Mouse (Mus musculus) G1E (cell line): ENCODE results near the gene Slc44a1. TPM values are rescaled to one million over a fixed set of nuclear protein-coding genes. Genes with fewer than 3 reads are reported as not detected.

Experiments used
- ATAC-seq: 2 replicates; pipeline ENCODE4 v1.8.0; 2016; ENCODE audit warnings: mild to moderate bottlenecking; ENCODE audit not compliant: insufficient number of reproducible peaks, poor library complexity, low FRiP score, severe bottlenecking; ENCODE audit errors: extremely low read depth
- DNase-seq: peaks from one replicate; pipeline ENCODE4 v3.0.0; 2012; ENCODE audit warnings: low spot score
- H3K27me3 ChIP-seq: 2 replicates; pipeline ENCODE4 v1.6.1; 2012; ENCODE audit warnings: mild to moderate bottlenecking, low read length, inconsistent platforms; ENCODE audit not compliant: insufficient read depth
- H3K36me3 ChIP-seq: replicated peaks from 2 replicates; pipeline ENCODE3; 2012; ENCODE audit warnings: mild to moderate bottlenecking, inconsistent platforms
- H3K4me1 ChIP-seq: 2 replicates; pipeline ENCODE4 v1.6.1; 2012; ENCODE audit warnings: low read depth, low read length, inconsistent platforms, mixed read lengths; ENCODE audit not compliant: insufficient read depth
- H3K4me3 ChIP-seq: 2 replicates; pipeline ENCODE4 v1.5.1; 2012; ENCODE audit warnings: low read depth, mild to moderate bottlenecking, inconsistent platforms, low read length, moderate library complexity, mixed read lengths
- H3K9me3 ChIP-seq: replicated peaks from 2 replicates; pipeline ENCODE4 v1.6.1; 2012; ENCODE audit warnings: inconsistent platforms
- CTCF ChIP-seq: IDR thresholded peaks from 2 replicates; pipeline ENCODE4 v1.5.1; 2012; ENCODE audit warnings: low read depth, low read length, inconsistent platforms, mixed read lengths
- GATA1 ChIP-seq: IDR thresholded peaks from 2 replicates; pipeline ENCODE4 v1.6.1; 2012; ENCODE audit warnings: borderline replicate concordance, low read length, inconsistent platforms, mixed read lengths
- GATA2 ChIP-seq: IDR thresholded peaks from 2 replicates; pipeline ENCODE4 v1.6.1; 2012; ENCODE audit warnings: low read depth, low read length, inconsistent platforms, borderline replicate concordance
- POLR2AphosphoS5 ChIP-seq: IDR thresholded peaks from 2 replicates; pipeline ENCODE4 v1.6.1; 2012; ENCODE audit warnings: low read depth, low read length, inconsistent platforms; ENCODE audit not compliant: insufficient replicate concordance
- TAL1 ChIP-seq: conservative IDR thresholded peaks from 2 replicates; pipeline ENCODE4 v1.6.1; 2012; ENCODE audit warnings: low read depth, low read length, inconsistent platforms, mixed read lengths
- polyA plus RNA-seq: library from polyadenylated mRNA; stranded (reverse); fragments of >175 nt; gene quantifications from 2 replicates; pipeline ENCODE4 v1.2.3, GENCODE M21; 2012
- total RNA-seq, 2 experiments: library from RNA; stranded (forward) in 1 of 2; stranded (reverse) in 1 of 2; fragments of 200-1000 nt in 1 of 2; fragments of >200 nt in 1 of 2; fragmentation: Nextera tagmentation in 1 of 2; gene quantifications; 2 replicates each; pipeline ENCODE4 v1.2.3; 2014 to 2017

The Slc44a1 gene
- total and polyA plus RNA-seq, 3 experiments: 5.2 to 44.7 (median 14.4) TPM

DNA sequence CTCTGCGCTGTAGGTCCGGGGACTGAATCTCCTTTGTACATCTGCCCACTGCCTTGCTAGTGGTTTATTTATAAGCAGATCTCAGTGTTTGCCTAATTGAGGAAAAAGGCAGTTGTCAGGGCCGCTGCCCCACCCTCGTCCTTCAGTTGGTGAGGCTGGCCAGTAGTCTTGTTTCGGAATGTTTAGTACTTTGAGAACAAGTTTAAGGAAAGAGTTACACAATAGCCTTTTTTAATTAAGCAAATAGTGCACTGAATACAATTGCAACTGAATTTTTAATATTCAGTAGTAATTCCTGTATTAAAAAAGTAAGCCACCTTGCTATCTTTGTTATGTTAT, 191.8 kb downstream of the Slc44a1 start:
- Histone ChIP-seq H3K4me1 (no peaks in the 10 kb centered on the region), H3K4me3 (no peak overlapping the region), H3K27me3 (peaks cover 13% of the 10 kb centered on the region), H3K9me3 (no peaks in the 10 kb centered on the region), H3K36me3 (no peaks in the 10 kb centered on the region)
- no peak for TF ChIP-seq TAL1
- TF ChIP-seq GATA2: no peak
- TF ChIP-seq POLR2AphosphoS5: no peak
- TF ChIP-seq CTCF: no peak
- no peak for TF ChIP-seq GATA1
- ATAC-seq (no peak), DNase-seq (no peak)

DNA sequence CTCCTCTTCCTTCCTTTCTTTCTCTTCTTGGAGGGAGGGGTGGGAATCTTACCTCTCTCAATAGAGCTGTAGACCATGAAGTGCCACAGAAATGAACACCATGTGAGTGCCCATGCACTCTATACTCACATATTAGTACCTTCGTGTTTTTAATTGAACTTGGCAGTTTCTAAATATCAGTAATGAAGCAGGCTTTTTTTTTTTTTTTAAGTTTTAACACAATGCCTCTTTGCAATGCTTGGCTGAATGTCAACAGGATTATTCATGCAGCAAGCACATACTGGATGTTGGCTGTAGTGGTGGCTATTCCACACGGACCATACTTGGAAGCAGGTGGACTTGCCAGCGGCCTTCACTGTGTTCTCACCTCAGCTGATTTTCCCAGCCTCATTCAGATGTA, 195.1 kb downstream of the Slc44a1 start:
- no peaks in the 10 kb centered on the region for H3K9me3 ChIP-seq
- ATAC-seq: no peak
- no peaks in the 10 kb centered on the region for H3K36me3 ChIP-seq
- no peaks in the 10 kb centered on the region for H3K4me1 ChIP-seq
- no peak overlapping the region for H3K4me3 ChIP-seq
- TF ChIP-seq GATA2 (no peak), CTCF (no peak), GATA1 (no peak), POLR2AphosphoS5 (no peak), TAL1 (no peak)
- DNase-seq: no peak
- peaks cover 9% of the 10 kb centered on the region for H3K27me3 ChIP-seq

- ATAC-seq: no peak
- TF ChIP-seq GATA1 (no peak), TAL1 (no peak), CTCF (no peak), GATA2 (no peak), POLR2AphosphoS5 (no peak)
- Histone ChIP-seq H3K4me1 (no peaks in the 10 kb centered on the region), H3K9me3 (no peaks in the 10 kb centered on the region), H3K27me3 (no peaks in the 10 kb centered on the region; the same call in none of the 2 replicates), H3K36me3 (no peaks in the 10 kb centered on the region), H3K4me3 (no peak overlapping the region)
- no peak for DNase-seq
These were observed 197.2 kb downstream of the Slc44a1 start for GRCm38 (mm10) chr4:53637269-53637909.

DNA sequence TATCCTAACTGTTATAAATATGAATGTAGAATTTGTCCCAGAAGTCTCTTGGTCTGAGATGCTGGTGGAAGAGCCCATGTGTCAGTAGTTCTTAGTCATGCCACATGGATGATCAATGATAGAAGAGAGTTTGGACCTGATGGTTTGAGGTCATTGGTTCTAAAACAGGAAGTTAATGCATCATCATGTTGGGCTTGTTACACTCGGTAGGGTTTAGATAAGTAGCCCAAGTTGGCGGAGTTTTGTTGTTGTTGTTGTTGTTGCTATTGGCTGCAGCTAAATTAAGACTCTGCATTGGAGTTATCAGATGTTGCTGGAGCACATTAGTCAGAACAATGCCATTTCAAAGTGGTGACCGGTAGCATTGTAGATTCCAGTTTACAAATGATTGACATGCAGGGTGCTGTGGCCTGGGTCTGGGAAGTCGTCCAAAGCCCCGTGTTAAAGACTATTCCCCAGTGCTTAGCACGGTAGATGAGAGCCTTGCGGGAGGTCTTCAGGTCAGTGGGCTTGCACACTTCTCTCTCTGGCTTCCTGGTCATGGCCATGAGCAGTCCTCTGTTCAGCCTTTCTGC, 198.4 kb downstream of the Slc44a1 start:
- H3K4me3 ChIP-seq: no peak overlapping the region
- no peaks in the 10 kb centered on the region for H3K9me3 ChIP-seq
- no peaks in the 10 kb centered on the region; the same call in 1 of the 2 replicates for H3K27me3 ChIP-seq
- TF ChIP-seq GATA2 (no peak), GATA1 (no peak), CTCF (no peak), POLR2AphosphoS5 (no peak), TAL1 (no peak)
- no peak for DNase-seq
- ATAC-seq: no peak
- H3K4me1 ChIP-seq: no peaks in the 10 kb centered on the region
- no peaks in the 10 kb centered on the region for H3K36me3 ChIP-seq

DNA sequence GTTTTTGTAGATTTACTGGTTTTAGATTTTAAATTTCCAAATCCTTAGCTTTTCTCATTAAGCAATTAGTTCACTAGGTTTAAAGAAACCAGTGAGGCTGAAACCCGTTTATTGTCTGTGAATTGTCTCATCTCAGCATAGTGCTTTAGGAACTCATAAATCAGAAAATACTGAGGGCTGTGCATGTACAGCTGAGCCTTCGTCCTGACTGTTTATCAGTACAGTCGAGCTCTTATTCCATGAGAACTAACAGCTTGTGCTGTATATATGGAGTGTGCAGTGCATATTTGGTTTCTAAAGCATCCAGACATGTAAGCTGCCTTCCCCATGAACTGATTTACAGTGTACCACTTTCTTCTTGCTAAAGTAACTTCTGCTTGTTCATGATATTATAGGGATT, 217.8 kb downstream of the Slc44a1 start:
- TF ChIP-seq POLR2AphosphoS5: no peak
- TF ChIP-seq GATA2: no peak
- no peak for TF ChIP-seq CTCF
- no peak for TF ChIP-seq TAL1
- TF ChIP-seq GATA1: no peak
- H3K4me3 ChIP-seq: no peak overlapping the region

DNA sequence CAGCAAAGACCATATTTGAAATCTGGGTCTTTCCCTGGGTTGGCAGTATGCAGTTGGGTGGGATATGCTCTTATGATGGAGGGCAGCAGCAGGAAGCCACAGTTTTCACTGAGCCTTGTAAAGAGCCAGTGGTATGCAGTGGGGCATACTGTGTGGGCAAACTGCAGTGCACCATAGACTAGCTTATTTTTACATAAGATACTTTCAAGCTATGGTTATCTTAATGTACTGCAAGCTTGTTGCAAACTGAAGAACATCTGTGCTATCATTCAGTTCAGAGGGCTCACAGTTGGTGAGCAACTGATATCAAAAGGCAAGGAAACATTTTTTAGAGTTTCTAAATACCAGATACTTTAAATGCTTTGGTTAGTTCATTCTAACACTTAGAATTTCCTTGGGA, 220.5 kb downstream of the Slc44a1 start:
- ATAC-seq (no peak), DNase-seq (no peak)
- H3K27me3 ChIP-seq: 0 out of 2 replicates have a peak, but pooled peaks cover 2% of the 10 kb centered on the region
- no peak for TF ChIP-seq CTCF
- TF ChIP-seq GATA1: no peak
- no peak for TF ChIP-seq TAL1
- TF ChIP-seq POLR2AphosphoS5: no peak
- no peak for TF ChIP-seq GATA2
- H3K4me3 ChIP-seq: no peak overlapping the region
- H3K36me3 ChIP-seq: no peaks in the 10 kb centered on the region
- no peaks in the 10 kb centered on the region for H3K4me1 ChIP-seq
- no peaks in the 10 kb centered on the region for H3K9me3 ChIP-seq

More for the DNA sequence above, 217.8 kb downstream of the Slc44a1 start:
- H3K4me1 ChIP-seq: no peaks in the 10 kb centered on the region
- no peaks in the 10 kb centered on the region for H3K36me3 ChIP-seq
- DNase-seq (no peak), ATAC-seq (no peak)
- no peaks in the 10 kb centered on the region for H3K9me3 ChIP-seq
- H3K27me3 ChIP-seq: peaks cover 7% of the 10 kb centered on the region; the same call in 1 of the 2 replicates

Other genes with a start within 250 kb of the Slc44a1 start
- 1.7 TPM in 1 of 2 replicates, not detected in the other for gene Fsd1l, start 191.1 kb downstream of the Slc44a1 start, total RNA-seq (2014; fragmentation: Nextera tagmentation)
- gene Fsd1l, start 191.1 kb downstream of the Slc44a1 start, total RNA-seq (2017): 0.06 and 0.11 TPM in 2 replicates
- gene Fsd1l, start 191.1 kb downstream of the Slc44a1 start, polyA plus RNA-seq: not detected in 2 replicates